Mouse (Mus musculus) liver, embryonic 11.5 days (tissue): ENCODE measurements around the gene Arl6ip5. TPM values are rescaled to one million over a fixed set of nuclear protein-coding genes. Genes with fewer than 3 reads are reported as not detected.

Experiments
- polyA plus RNA-seq: library from polyadenylated mRNA; unstranded; fragments of >200 nt; fragmentation: Nextera tagmentation; extraction: Ambion mirVana; gene quantifications from 2 replicates; pipeline ENCODE4 v1.2.1, GENCODE M21; 2014

Arl6ip5 gene
- polyA plus RNA-seq, 1 experiment from 2014 or later, result 38.6 TPM

Other genes starting within 250 kb of the Arl6ip5 start
- gene Fam19a4, start 150.3 kb upstream of the Arl6ip5 start, polyA plus RNA-seq, result not detected in 2 replicates
- 4.9 and 5.6 TPM in 2 replicates for gene Eogt, start 61.5 kb upstream of the Arl6ip5 start, polyA plus RNA-seq
- 21.1 and 21.8 TPM in 2 replicates for gene Tmf1, start 31.6 kb upstream of the Arl6ip5 start, polyA plus RNA-seq
- 60.5 and 65.3 TPM in 2 replicates for gene Uba3, start 5.0 kb upstream of the Arl6ip5 start, polyA plus RNA-seq
- 0.08 TPM in 1 of 2 replicates, not detected in the other for gene Lmod3, start 42.1 kb downstream of the Arl6ip5 start, polyA plus RNA-seq